Mouse (Mus musculus) right cerebral cortex, adult 18-20 months (tissue): ENCODE measurements around the gene Gm20388.
"Not testable (repeated sequence)": the region's sequence is repeated elsewhere in the genome, so short reads cannot be mapped to it uniquely, and the experiment has no call there.

Experiments
- DNase-seq: peaks from one replicate; pipeline ENCODE4 v3.0.0; 2022; ENCODE audit warnings: mixed read lengths

Gm20388 gene

DNA sequence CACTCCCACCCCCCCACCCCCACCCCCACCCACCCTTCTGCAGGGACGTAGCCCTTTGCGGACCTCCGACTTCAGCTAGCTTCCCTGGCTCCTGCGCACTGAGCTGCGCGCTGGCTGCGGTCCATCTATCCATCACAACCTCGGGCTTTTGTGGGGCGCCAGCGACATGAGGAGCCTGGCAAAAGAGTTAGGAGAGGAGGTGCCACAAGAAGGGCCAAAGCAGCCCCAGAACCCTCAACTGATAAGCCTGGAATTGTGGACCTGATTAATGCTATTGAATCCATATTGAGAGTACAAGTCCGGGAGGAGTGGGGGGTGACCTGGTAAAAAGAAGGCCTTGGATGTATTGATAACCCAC is 3604.9 kb downstream of the Gm20388 start:
- DNase-seq, result no peak

DNA sequence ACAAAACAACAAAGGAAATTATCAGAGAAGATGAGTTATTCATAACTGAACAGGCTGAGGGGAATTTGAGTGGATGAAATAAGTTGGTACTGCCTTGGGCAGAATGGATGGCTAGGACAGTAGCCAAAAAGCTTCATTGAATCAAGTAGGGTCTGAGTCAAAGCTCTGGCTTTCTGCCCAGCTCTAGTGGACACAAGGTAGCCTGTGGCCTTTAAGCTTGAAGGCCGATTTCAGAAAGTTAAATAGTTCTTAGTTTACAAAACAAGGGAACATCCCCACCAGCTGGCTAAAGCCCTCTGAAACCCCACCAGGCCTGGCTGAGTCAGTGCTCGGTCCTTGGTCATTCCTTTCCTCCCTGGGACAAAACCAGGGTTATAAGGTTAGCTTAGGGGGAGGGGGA is 3606.0 kb downstream of the Gm20388 start:
- DNase-seq, result no peak

DNA sequence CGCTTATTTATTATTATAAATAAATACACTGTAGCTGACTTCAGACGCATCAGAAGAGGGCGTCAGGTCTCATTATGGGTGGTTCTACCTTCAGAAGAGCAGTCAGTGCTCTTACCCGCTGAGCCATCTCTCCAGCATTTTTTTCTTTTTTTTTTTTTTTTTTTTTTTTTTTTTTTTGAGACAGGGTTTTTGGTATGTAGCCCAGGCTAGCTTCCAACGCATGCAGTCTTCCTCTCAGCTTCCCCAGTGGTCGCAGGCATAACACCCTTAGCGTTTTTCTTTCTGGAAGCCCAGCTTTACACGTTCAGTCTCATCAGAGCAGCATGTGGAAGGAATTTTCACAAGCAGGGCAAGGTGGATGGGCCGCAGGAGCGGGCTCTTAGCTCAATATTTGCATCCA is 3607.5 kb downstream of the Gm20388 start:
- DNase-seq, result no peak

DNA sequence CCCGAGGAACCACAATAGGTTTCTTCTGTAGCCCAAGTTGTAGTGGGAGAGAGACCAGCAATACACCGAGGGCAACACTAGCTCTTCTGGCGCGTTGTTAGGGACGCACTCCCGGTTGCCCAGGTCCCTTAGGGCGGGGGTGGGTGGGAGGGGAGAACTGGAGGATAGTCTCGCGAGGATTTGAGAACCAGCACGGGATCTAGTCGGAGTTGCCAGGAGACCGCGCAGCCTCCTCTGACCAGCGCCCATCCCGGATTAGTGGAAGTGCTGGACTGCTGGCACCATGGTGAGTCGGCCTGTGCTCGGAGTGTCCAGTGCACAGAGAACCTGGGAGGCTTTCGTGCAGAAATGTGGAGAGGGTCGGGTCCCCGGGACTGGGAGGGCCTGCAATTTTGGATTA is 3608.0 kb downstream of the Gm20388 start, which contains the start of gene Gas8:
Gene Gas8, plus strand, starts transcription at position 168 of the 400 bp plus-strand sequence.
- peak; percentile 92 for DNase-seq

GRCm38 (mm10) chr8:123520048-123520447 is 3609.4 kb downstream of the Gm20388 start:
- not testable (repeated sequence) for DNase-seq

- DNase-seq, result peak; percentile 51
Observed at GRCm38 (mm10) chr8:123527720-123528489, 3617.3 kb downstream of the Gm20388 start.

DNA sequence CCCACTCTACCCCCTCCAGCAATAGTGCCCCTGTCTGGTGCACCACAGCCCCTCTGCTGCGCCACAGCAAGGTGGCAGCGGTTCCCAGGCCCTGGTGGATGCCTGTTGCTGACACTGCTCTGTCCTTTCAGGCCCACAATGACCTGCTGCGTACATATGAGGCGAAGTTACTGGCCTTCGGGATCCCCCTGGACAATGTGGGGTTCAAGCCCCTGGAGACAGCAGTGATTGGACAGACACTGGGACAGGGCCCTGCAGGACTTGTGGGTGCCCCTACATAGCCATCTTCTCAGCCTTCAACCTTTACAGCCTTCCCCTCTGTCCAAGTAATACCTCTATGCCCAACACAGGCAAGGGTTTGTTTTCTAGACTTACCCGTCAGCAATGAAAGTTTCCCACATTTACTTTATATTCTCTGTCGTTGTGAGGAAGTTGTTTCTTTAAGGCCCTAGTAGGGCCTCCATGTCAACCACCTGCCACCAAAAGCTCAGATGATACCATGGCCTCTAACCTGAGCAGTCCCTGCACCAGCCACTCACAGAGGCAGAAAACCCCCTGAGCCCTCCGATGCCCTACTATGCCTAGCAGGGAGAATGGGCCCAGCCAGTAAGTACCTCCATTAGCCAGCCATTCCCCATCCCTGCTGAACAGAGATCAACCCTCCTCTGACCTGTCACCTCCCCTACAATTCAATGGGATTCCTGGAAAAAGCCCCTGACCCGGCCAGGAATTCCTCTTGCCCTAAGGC is 3625.8 kb downstream of the Gm20388 start:
- DNase-seq, result no peak

DNA sequence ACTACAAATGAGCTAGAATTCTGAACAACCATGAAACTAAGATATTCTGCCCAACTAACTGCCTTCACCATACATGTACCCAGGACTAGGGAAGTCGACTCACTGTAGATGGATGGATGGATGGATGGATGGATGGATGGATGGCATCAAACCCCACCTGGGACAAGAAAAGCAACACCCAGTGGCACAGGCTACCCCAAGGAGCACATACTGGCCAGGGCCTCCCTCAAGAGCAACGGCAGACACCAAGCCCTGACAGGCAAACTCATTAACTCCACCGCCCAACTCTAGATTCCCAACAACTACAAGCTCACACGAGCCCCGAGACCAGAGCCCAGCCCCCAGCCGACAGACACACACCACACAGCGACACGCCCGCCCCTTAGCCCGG is 3626.3 kb downstream of the Gm20388 start:
- no peak for DNase-seq

DNA sequence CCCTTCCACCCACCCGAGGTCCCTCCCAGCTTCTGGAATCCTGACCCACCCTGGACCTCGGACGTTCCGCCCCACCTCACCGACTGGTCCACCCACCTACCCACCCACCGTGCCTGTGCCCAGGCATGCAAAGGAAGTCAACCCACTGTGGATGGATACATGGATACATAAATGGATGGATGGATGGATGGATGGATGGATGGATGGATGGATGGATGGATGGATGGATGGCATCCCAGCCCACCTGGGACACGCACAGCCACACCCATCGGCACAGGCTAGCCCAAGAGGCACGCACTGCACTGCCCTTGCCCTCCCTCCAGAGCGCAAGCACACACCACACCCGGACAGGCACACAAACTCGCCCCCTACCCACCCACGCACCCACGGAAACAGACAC is 3627.0 kb downstream of the Gm20388 start:
- DNase-seq, result not testable (repeated sequence)

DNA sequence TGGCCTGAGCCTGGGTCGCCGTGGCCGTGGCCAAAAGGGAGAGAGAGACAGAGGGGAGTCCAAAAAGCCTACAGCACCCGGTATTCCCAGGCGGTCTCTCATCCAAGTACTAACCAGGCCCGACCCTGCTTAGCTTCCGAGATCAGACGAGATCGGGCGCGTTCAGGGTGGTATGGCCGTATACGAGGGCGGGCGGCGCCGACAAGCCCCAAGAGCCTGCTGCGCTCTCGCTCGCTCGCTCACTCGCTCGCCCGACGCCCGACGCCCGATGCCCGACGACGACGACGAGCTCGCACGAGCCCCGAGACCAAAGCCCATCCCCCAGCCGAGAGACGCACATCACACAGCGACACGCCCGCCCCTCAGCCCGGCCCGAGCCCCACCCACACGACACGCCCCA is 3653.6 kb downstream of the Gm20388 start:
- not testable (repeated sequence) for DNase-seq

- DNase-seq, result not testable (repeated sequence)
Observed at GRCm38 (mm10) chr8:123575386-123575785, 3664.7 kb downstream of the Gm20388 start.

DNA sequence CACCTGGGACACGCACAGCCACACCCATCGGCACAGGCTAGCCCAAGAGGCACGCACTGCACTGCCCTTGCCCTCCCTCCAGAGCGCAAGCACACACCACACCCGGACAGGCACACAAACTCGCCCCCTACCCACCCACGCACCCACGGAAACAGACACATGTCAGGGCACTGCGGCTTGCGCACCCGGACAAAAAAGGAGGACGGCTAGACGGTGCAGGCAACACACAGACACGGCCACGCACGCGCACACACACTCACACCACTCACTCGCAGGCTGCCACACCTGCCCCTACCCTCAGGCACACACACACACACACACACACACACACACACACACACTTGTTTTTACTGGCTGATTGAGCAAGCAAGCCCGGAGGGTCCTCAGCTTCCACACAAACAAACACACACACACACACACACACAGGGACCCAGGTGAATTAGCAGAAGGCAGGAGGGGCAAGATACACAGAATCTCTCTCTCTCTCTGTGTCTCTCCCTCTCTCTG is 3690.1 kb downstream of the Gm20388 start:
- not testable (repeated sequence) for DNase-seq

- not testable (repeated sequence) for DNase-seq
Observed at GRCm38 (mm10) chr8:123601457-123601856, 3690.8 kb downstream of the Gm20388 start.

- not testable (repeated sequence) for DNase-seq
Observed at GRCm38 (mm10) chr8:123612652-123613051, 3702.0 kb downstream of the Gm20388 start.

DNA sequence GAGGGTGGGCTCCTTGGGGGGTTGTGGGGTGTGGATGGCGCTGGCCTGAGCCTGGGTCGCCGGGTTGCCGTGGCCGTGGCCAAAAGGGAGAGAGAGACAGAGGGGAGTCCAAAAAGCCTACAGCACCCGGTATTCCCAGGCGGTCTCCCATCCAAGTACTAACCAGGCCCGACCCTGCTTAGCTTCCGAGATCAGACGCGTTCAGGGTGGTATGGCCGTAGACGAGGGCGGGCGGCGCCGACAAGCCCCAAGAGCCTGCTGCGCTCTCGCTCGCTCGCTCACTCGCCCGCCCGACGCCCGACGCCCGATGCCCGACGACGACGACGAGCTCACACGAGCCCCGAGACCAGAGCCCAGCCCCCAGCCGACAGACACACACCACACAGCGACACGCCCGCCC is 3712.9 kb downstream of the Gm20388 start:
- DNase-seq, result not testable (repeated sequence)

GRCm38 (mm10) chr8:123624274-123624673 is 3713.6 kb downstream of the Gm20388 start:
- DNase-seq, result no peak

DNA sequence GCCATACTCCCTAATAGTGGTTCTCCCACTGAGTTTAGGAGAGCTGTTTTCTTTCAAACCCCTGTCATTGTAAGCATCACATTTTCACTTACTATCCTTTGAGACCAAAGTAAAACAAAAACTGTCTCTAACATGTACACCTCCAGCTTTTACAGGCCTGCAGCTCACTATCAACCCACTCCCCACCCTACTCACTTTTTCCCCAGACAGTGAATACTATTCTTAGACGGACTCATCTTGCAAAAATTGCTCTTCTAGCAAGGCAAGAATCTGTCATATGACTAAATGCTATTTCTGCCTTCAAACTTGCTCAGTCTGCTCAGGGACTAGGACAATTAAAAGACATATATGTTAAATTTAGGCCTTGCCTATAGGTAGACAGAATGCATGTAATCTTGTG is 3714.1 kb downstream of the Gm20388 start:
- DNase-seq, result peak; percentile 46

DNA sequence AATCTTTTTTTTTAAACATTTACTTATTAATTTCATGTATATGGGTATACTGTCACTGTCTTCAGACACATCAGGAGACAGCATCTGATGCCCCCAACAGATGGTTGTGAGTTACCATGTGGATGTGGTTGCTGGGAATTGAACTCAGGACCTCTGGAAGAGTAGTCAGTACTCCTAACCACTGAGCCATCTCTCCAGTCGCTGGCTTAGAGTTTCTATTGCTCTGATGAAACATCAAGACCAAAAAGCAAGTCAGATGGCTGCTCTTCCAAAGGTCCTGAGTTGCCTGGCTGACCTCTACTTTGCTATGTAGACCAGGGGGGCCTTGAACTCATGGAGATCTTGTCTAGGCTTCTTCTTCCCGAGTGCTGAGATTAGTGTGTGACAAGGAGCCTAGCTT is 3715.1 kb downstream of the Gm20388 start:
- DNase-seq, result no peak

GRCm38 (mm10) chr8:123627410-123628147 is 3716.9 kb downstream of the Gm20388 start:
- DNase-seq, result no peak

GRCm38 (mm10) chr8:123628253-123628967 is 3717.8 kb downstream of the Gm20388 start:
- no peak for DNase-seq

GRCm38 (mm10) chr8:123628968-123629755 is 3718.5 kb downstream of the Gm20388 start:
- peak; percentile 71 for DNase-seq

- DNase-seq, result no peak
Observed at GRCm38 (mm10) chr8:123630058-123630457, 3719.4 kb downstream of the Gm20388 start.
